In genomic region chr5:124284330-124284729, GRCm38 (mm10) we compare ENCODE assay signal across 10 mouse cellular contexts. TPM values are rescaled to one million over a fixed set of nuclear protein-coding genes. Genes with fewer than 3 reads are reported as not detected.
DNase-seq lines count a peak whose midpoint lies in the region; ATAC-seq and TF ChIP-seq lines count a peak whose summit lies in the region.
"Had no signal": no experiment of that assay in that cellular context is flagged by ENCODE, and none has a peak within 500 bp of the region (broad histone marks: within the 10 kb centered on the region; RNA-seq: fewer than 3 reads in every experiment).

No protein-coding gene starts in this region.

- no peak overlapping the region for H3K27ac ChIP-seq in forebrain, embryonic 14.5 days (ENCODE audit: low read depth, low read length)
- H3K27ac ChIP-seq in forebrain, embryonic 16.5 days (ENCODE audit: low read length): no peak overlapping the region
- H3K27ac ChIP-seq in limb, embryonic 14.5 days (replicated peaks; ENCODE audit: low read depth, low read length): no peak overlapping the region
- H3K27ac ChIP-seq in limb, embryonic 10.5 days: no peak overlapping the region
- H3K27ac ChIP-seq: macrophage had no signal

- no peak for ATAC-seq in forebrain, embryonic 14.5 days
- ATAC-seq in forebrain, embryonic 16.5 days: no peak
- no peak for ATAC-seq in limb, embryonic 14.5 days (ENCODE audit: low FRiP score, low read depth)
- no peak for ATAC-seq in activated CD4-positive, CD25-positive, alpha-beta regulatory T cell, adult 4 months
- ATAC-seq: intestine, embryonic 16.5 days had no signal

- H3K4me3 ChIP-seq in forebrain, embryonic 14.5 days (ENCODE audit: low read depth, low read length): no peak overlapping the region
- H3K4me3 ChIP-seq in forebrain, embryonic 16.5 days (replicated peaks; ENCODE audit: low read length): no peak overlapping the region
- no peak overlapping the region for H3K4me3 ChIP-seq in limb, embryonic 14.5 days (replicated peaks; ENCODE audit: low read length)
- no peak overlapping the region for H3K4me3 ChIP-seq in limb, embryonic 10.5 days

- no peak overlapping the region for H3K4me2 ChIP-seq in forebrain, embryonic 14.5 days (ENCODE audit: low read length)
- H3K4me2 ChIP-seq in forebrain, embryonic 16.5 days (ENCODE audit: low read length): no peak overlapping the region
- no peak overlapping the region for H3K4me2 ChIP-seq in limb, embryonic 14.5 days (replicated peaks; ENCODE audit: low read depth, low read length, severe bottlenecking)

- H3K9me3 ChIP-seq in forebrain, embryonic 14.5 days (replicated peaks; ENCODE audit: control insufficient read depth, low read length): no peaks in the 10 kb centered on the region
- no peaks in the 10 kb centered on the region for H3K9me3 ChIP-seq in forebrain, embryonic 16.5 days (ENCODE audit: control insufficient read depth, low read length)
- H3K9me3 ChIP-seq in limb, embryonic 14.5 days (ENCODE audit: control insufficient read depth, low read length): peaks cover 5% of the 10 kb centered on the region; the same call in 1 of the 2 replicates
- no peaks in the 10 kb centered on the region for H3K9me3 ChIP-seq in limb, embryonic 10.5 days (replicated peaks)

- H3K27me3 ChIP-seq in forebrain, embryonic 14.5 days (replicated peaks; ENCODE audit: control insufficient read depth, insufficient read depth, low read length): no peaks in the 10 kb centered on the region
- no peaks in the 10 kb centered on the region for H3K27me3 ChIP-seq in forebrain, embryonic 16.5 days (replicated peaks; ENCODE audit: control insufficient read depth, insufficient read depth, low read length)
- H3K27me3 ChIP-seq in limb, embryonic 14.5 days (ENCODE audit: control insufficient read depth, insufficient read depth, low read length): no peaks in the 10 kb centered on the region
- no peaks in the 10 kb centered on the region for H3K27me3 ChIP-seq in limb, embryonic 10.5 days (ENCODE audit: low read depth, poor library complexity, severe bottlenecking)
- no peaks in the 10 kb centered on the region for H3K27me3 ChIP-seq in splenic B cell, adult 2 months (ENCODE audit: control insufficient read depth, insufficient read depth, low read length, poor library complexity, severe bottlenecking)

- 71% methylated on average over 3 of the region's 3 CpGs for WGBS in forebrain, embryonic 14.5 days
- 69% methylated on average over 3 of the region's 3 CpGs for WGBS in forebrain, embryonic 16.5 days
- WGBS in limb, embryonic 14.5 days: 55% methylated on average over 3 of the region's 3 CpGs
- 71% methylated on average over 3 of the region's 3 CpGs for whole genome bisulfite sequencing in limb, embryonic 10.5 days

- TF ChIP-seq POLR2A in limb, embryonic 14.5 days (IDR thresholded peaks at IDR 0.05; ENCODE audit: borderline replicate concordance, extremely low read depth, insufficient read depth, insufficient read length): no peak

- H3K4me1 ChIP-seq in forebrain, embryonic 14.5 days (ENCODE audit: control insufficient read depth, insufficient read depth, low read length): no peaks in the 10 kb centered on the region
- H3K4me1 ChIP-seq in forebrain, embryonic 16.5 days (replicated peaks; ENCODE audit: control insufficient read depth, insufficient read depth, low read length): no peaks in the 10 kb centered on the region
- no peaks in the 10 kb centered on the region for H3K4me1 ChIP-seq in limb, embryonic 14.5 days (ENCODE audit: control insufficient read depth, insufficient read depth, low read length)
- H3K4me1 ChIP-seq in limb, embryonic 10.5 days: no peaks in the 10 kb centered on the region

- H3K36me3 ChIP-seq in forebrain, embryonic 14.5 days (ENCODE audit: control insufficient read depth, insufficient read depth, low read length): peaks cover 81% of the 10 kb centered on the region
- peaks cover 23% of the 10 kb centered on the region for H3K36me3 ChIP-seq in forebrain, embryonic 16.5 days (ENCODE audit: control insufficient read depth, insufficient read depth)
- H3K36me3 ChIP-seq in limb, embryonic 14.5 days (ENCODE audit: control insufficient read depth, insufficient read depth, low read length): peaks cover 59% of the 10 kb centered on the region
- peaks cover 93% of the 10 kb centered on the region for H3K36me3 ChIP-seq in limb, embryonic 10.5 days
- peaks cover 7% of the 10 kb centered on the region for H3K36me3 ChIP-seq in splenic B cell, adult 2 months (ENCODE audit: control insufficient read depth, insufficient read depth, low read length, poor library complexity, severe bottlenecking)

- DNase-seq in forebrain, embryonic 14.5 days (ENCODE audit: low spot score): peak; percentile 13
- peak; percentile 16 for DNase-seq in limb, embryonic 14.5 days (ENCODE audit: low spot score)
- DNase-seq in limb, embryonic 10.5 days (ENCODE audit: low spot score): no peak
- DNase-seq in embryo, embryonic 10 days (ENCODE audit: low spot score): peak; percentile 50
- peak; percentile 32 for DNase-seq in splenic B cell, adult 2 months (ENCODE audit: low read depth, low spot score)
- no peak for DNase-seq in left cerebral cortex, adult 9 months (ENCODE audit: low spot score in 2 of 2)

- no peak overlapping the region for H3K9ac ChIP-seq in forebrain, embryonic 14.5 days (ENCODE audit: low read length)
- H3K9ac ChIP-seq in forebrain, embryonic 16.5 days (replicated peaks; ENCODE audit: low read depth, low read length): no peak overlapping the region
- H3K9ac ChIP-seq in limb, embryonic 14.5 days (ENCODE audit: low read depth, low read length, severe bottlenecking): no peak overlapping the region

RNA-seq across cellular contexts. Expression of gene Pitpnm2, which starts 34.8 kb away (rescaled TPM):
- 8.5 and 12.2 TPM in 2 replicates for polyA plus RNA-seq in forebrain, embryonic 14.5 days (2014; fragmentation: Nextera tagmentation; extraction: Ambion mirVana)
- polyA plus RNA-seq in forebrain, embryonic 16.5 days (2015; fragmentation: Nextera tagmentation; extraction: Ambion mirVana): 13.7 and 14.4 TPM in 2 replicates
- 37.1 and 49.5 TPM in 2 replicates for polyA plus RNA-seq in limb, embryonic 14.5 days (2012; rRNA removed)
- 8.2 and 10.0 TPM in 2 replicates for polyA plus RNA-seq in limb, embryonic 14.5 days (2014; fragmentation: Nextera tagmentation; extraction: Ambion mirVana)
- 2.0 and 2.4 TPM in 2 replicates for polyA plus RNA-seq in limb, embryonic 10.5 days (2016; fragmentation: Nextera tagmentation; extraction: Ambion mirVana)
- polyA plus RNA-seq in activated CD4-positive, CD25-positive, alpha-beta regulatory T cell, adult 4 months (2017; shearing (Covaris generic)): 10 to 100 TPM; 10.6 to 11.3 TPM

RNA-seq across cellular contexts. Expression of gene Mphosph9, which starts 43.4 kb away (rescaled TPM):
- polyA plus RNA-seq in forebrain, embryonic 14.5 days (2014; fragmentation: Nextera tagmentation; extraction: Ambion mirVana): 13.5 and 16.6 TPM in 2 replicates
- polyA plus RNA-seq in forebrain, embryonic 16.5 days (2015; fragmentation: Nextera tagmentation; extraction: Ambion mirVana): 17.0 and 17.1 TPM in 2 replicates
- 10.2 and 11.0 TPM in 2 replicates for polyA plus RNA-seq in limb, embryonic 14.5 days (2012; rRNA removed)
- polyA plus RNA-seq in limb, embryonic 14.5 days (2014; fragmentation: Nextera tagmentation; extraction: Ambion mirVana): 9.5 and 12.2 TPM in 2 replicates
- 21.8 and 23.5 TPM in 2 replicates for polyA plus RNA-seq in limb, embryonic 10.5 days (2016; fragmentation: Nextera tagmentation; extraction: Ambion mirVana)
- 10 to 100 TPM; 14.2 to 15.3 TPM for polyA plus RNA-seq in activated CD4-positive, CD25-positive, alpha-beta regulatory T cell, adult 4 months (2017; shearing (Covaris generic))

RNA-seq across cellular contexts. Expression of gene 2810006K23Rik, which starts 43.6 kb away (rescaled TPM):
- polyA plus RNA-seq in forebrain, embryonic 14.5 days (2014; fragmentation: Nextera tagmentation; extraction: Ambion mirVana): 12.5 and 15.3 TPM in 2 replicates
- 17.4 and 18.8 TPM in 2 replicates for polyA plus RNA-seq in forebrain, embryonic 16.5 days (2015; fragmentation: Nextera tagmentation; extraction: Ambion mirVana)
- polyA plus RNA-seq in limb, embryonic 14.5 days (2012; rRNA removed): 11.8 and 12.3 TPM in 2 replicates
- polyA plus RNA-seq in limb, embryonic 14.5 days (2014; fragmentation: Nextera tagmentation; extraction: Ambion mirVana): 9.7 and 10.4 TPM in 2 replicates
- 18.0 and 20.0 TPM in 2 replicates for polyA plus RNA-seq in limb, embryonic 10.5 days (2016; fragmentation: Nextera tagmentation; extraction: Ambion mirVana)
- 10 to 100 TPM; 11.0 to 18.3 TPM for polyA plus RNA-seq in activated CD4-positive, CD25-positive, alpha-beta regulatory T cell, adult 4 months (2017; shearing (Covaris generic))

Comparison
In these comparisons a context has a peak if more than half of its experiments do, and no peak if none do; other contexts are left out.
1. DNase-seq: peak in forebrain, embryonic 14.5 days (single experiment), limb, embryonic 14.5 days (single experiment), embryo, embryonic 10 days (single experiment) and splenic B cell, adult 2 months (single experiment); none in limb, embryonic 10.5 days (single experiment) and left cerebral cortex, adult 9 months (0 of 2).